Mouse (Mus musculus) cerebellum, adult 2 months (tissue): ENCODE results near the gene Gm17087. TPM values are rescaled to one million over a fixed set of nuclear protein-coding genes. Genes with fewer than 3 reads are reported as not detected.

ENCODE experiments used
- DNase-seq, 2 experiments: peaks; one replicate each; pipeline ENCODE4 v3.0.0; 2021
- H3K27ac ChIP-seq: fragments of 200-500 bp; 2 replicates; pipeline ENCODE4 v1.5.1; 2012; ENCODE audit warnings: low read length, control low read depth, inconsistent platforms; ENCODE audit not compliant: insufficient read depth
- H3K27me3 ChIP-seq: fragments of 200-500 bp; 2 replicates; pipeline ENCODE4 v1.6.1; 2012; ENCODE audit warnings: inconsistent platforms, mild to moderate bottlenecking, low read length, moderate library complexity; ENCODE audit not compliant: control insufficient read depth, insufficient read depth
- H3K4me1 ChIP-seq: fragments of 200-500 bp; 2 replicates; pipeline ENCODE4 v1.6.1; 2011; ENCODE audit warnings: low read length; ENCODE audit not compliant: control insufficient read depth, insufficient read depth
- H3K4me3 ChIP-seq: fragments of 200-500 bp; replicated peaks from 2 replicates; pipeline ENCODE3; 2011; ENCODE audit warnings: mild to moderate bottlenecking, low read depth, low read length, control low read depth; ENCODE audit not compliant: insufficient read depth
- CTCF ChIP-seq: fragments of 200-500 bp; IDR thresholded peaks from 2 replicates; pipeline ENCODE4 v1.5.1; 2011; ENCODE audit warnings: low read depth, mild to moderate bottlenecking, control low read depth, low read length, moderate library complexity, borderline replicate concordance; ENCODE audit not compliant: insufficient read depth
- POLR2A ChIP-seq: fragments of 200-500 bp; IDR thresholded peaks from 2 replicates; pipeline ENCODE4 v1.6.1; 2011; ENCODE audit warnings: low read length, control low read depth, borderline replicate concordance; ENCODE audit not compliant: insufficient read depth
- WGBS: fragments of 180-500 bp; shearing (Covaris S2); methylation state at CpG from one replicate; pipeline ENCODE4 v1.1.7; 2018; 5-methylcytosine and 5-hydroxymethylcytosine counted together
- polyA plus RNA-seq: library from polyadenylated mRNA; depleted of rRNA; stranded (reverse); fragments of >200 nt; gene quantifications from 2 replicates; pipeline ENCODE4 v1.2.3, GENCODE M21; 2012

Gene Gm17087
- polyA plus RNA-seq, 1 experiment = not detected

GRCm38 (mm10) chr17:8592427-8593277 lies 25.9 kb upstream of the Gm17087 start:
- Histone ChIP-seq H3K4me3 (peak overlapping the region; percentile 31), H3K4me1 (peaks cover 20% of the 10 kb centered on the region), H3K27ac (0 out of 2 replicates have a peak overlapping the region, but pooled peaks have one; percentile 29), H3K27me3 (no peaks in the 10 kb centered on the region)
- TF ChIP-seq POLR2A = no peak
- TF ChIP-seq CTCF = peak; percentile 96
- peak; percentile 85 to 91 for DNase-seq
- WGBS = 14% methylated on average over 22 of the region's 22 CpGs

- no peak overlapping the region for H3K4me3 ChIP-seq
- WGBS = 56% methylated on average over 8 of the region's 8 CpGs
- no peak for DNase-seq
These were observed 14.8 kb upstream of the Gm17087 start for GRCm38 (mm10) chr17:8581579-8581978.

DNA sequence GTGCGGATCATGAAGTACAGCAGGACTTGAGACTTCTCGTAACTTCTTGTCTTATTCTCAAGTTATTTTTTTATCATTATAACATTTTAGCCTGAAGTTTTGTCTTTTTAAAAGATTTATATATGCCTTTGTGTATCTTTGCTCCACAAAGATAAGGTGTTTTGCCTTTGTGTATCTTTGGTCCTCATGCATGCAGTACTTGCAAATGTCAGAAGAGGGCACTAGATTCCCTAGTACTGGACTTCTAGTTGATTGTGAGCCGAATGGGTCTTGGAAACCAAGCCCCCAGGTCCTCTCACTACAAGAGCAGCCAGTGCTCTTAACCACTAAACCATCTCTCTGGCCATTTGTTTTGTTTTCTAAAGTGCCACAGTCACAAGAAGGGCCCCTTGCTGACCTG lies 13.6 kb upstream of the Gm17087 start:
- no peak overlapping the region for H3K27ac ChIP-seq
- no peak for DNase-seq
- 70% methylated on average over 3 of the region's 3 CpGs for WGBS

More at GRCm38 (mm10) chr17:8581579-8581978, 14.8 kb upstream of the Gm17087 start:
- no peak for TF ChIP-seq POLR2A
- no peak for TF ChIP-seq CTCF
- Histone ChIP-seq H3K27me3 (no peaks in the 10 kb centered on the region), H3K27ac (no peak overlapping the region), H3K4me1 (peaks cover 24% of the 10 kb centered on the region)

GRCm38 (mm10) chr17:8573542-8574260 lies 7.0 kb upstream of the Gm17087 start:
- 43% methylated on average over 8 of the region's 8 CpGs for WGBS
- peaks cover 27% of the 10 kb centered on the region for H3K4me1 ChIP-seq
- no peak for TF ChIP-seq CTCF
- TF ChIP-seq POLR2A = no peak
- H3K4me3 ChIP-seq = no peak overlapping the region
- no peaks in the 10 kb centered on the region for H3K27me3 ChIP-seq
- no peak overlapping the region for H3K27ac ChIP-seq
- DNase-seq = no peak

More for the DNA sequence above, 13.6 kb upstream of the Gm17087 start:
- H3K4me1 ChIP-seq = peaks cover 23% of the 10 kb centered on the region
- TF ChIP-seq POLR2A (no peak), CTCF (peak; percentile 37; the same call in 1 of the 2 replicates)
- H3K4me3 ChIP-seq = no peak overlapping the region
- H3K27me3 ChIP-seq = no peaks in the 10 kb centered on the region

DNA sequence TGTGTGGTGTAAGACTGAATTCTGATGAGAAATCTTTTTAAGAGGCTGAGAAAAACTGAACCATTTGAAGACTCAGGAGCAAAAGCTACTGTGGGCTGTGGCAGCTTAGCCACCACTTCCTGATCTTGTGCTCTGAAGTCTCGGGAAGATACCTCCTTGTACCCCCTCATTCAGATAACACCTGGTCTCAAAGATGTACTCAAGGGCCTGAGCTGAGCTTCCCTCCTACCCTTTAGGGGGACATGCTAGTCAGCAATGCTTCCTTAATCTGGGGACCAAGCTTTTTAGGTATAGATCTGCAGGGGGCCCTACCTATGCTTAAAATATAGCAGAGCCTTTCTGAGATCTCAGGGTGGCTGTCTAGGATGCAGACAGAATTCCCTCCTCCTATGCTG lies 3.9 kb downstream of the Gm17087 start:
- no peaks in the 10 kb centered on the region for H3K27me3 ChIP-seq
- WGBS = 81% methylated on average over 1 of the region's 1 CpGs
- no peak for DNase-seq
- H3K27ac ChIP-seq = no peak overlapping the region
- no peak overlapping the region for H3K4me3 ChIP-seq
- peaks cover 25% of the 10 kb centered on the region for H3K4me1 ChIP-seq
- TF ChIP-seq POLR2A (no peak), CTCF (no peak)

GRCm38 (mm10) chr17:8562101-8562885 lies 4.5 kb downstream of the Gm17087 start:
- H3K4me1 ChIP-seq = peaks cover 25% of the 10 kb centered on the region
- no peak overlapping the region for H3K4me3 ChIP-seq
- 54% methylated on average over 14 of the region's 14 CpGs for WGBS
- H3K27me3 ChIP-seq = no peaks in the 10 kb centered on the region
- TF ChIP-seq CTCF (no peak), POLR2A (no peak)
- H3K27ac ChIP-seq = no peak overlapping the region
- no peak for DNase-seq

GRCm38 (mm10) chr17:8557926-8558325 lies 8.8 kb downstream of the Gm17087 start:
- WGBS = 54% methylated on average over 8 of the region's 8 CpGs
- Histone ChIP-seq H3K27me3 (no peaks in the 10 kb centered on the region), H3K4me1 (peaks cover 62% of the 10 kb centered on the region), H3K27ac (peak overlapping the region; percentile 33; the same call in 1 of the 2 replicates), H3K4me3 (no peak overlapping the region)
- DNase-seq = no peak
- no peak for TF ChIP-seq CTCF
- no peak for TF ChIP-seq POLR2A

- Histone ChIP-seq H3K4me3 (no peak overlapping the region), H3K27ac (peak overlapping the region; percentile 66), H3K4me1 (peaks cover 64% of the 10 kb centered on the region), H3K27me3 (no peaks in the 10 kb centered on the region)
- 5% methylated on average over 6 of the region's 6 CpGs for WGBS
- TF ChIP-seq CTCF (no peak), POLR2A (no peak)
- peak; percentile 70 to 80 for DNase-seq
These were observed 10.5 kb downstream of the Gm17087 start for GRCm38 (mm10) chr17:8556223-8556622.
